Mouse (Mus musculus) common myeloid progenitor, adult 5-6 weeks (primary cell): Measurements from ENCODE around the gene Gm3409. TPM values are rescaled to one million over a fixed set of nuclear protein-coding genes. Genes with fewer than 3 reads are reported as not detected.
"Not testable (repeated sequence)": the region's sequence is repeated elsewhere in the genome, so short reads cannot be mapped to it uniquely, and the experiment has no call there.

ENCODE experiments used
- ATAC-seq: replicated peaks from 2 replicates; pipeline ENCODE4 v1.8.0; 2016; ENCODE audit warnings: low read depth, mild to moderate bottlenecking, moderate TSS enrichment, inconsistent platforms; ENCODE audit not compliant: poor library complexity, severe bottlenecking
- total RNA-seq: library from RNA; stranded (forward); fragments of 200-1000, 187-1606 nt; gene quantifications from 2 replicates; pipeline ENCODE4 v1.2.3, GENCODE M21; 2017

Gm3409 gene
- not detected in 2 replicates for total RNA-seq

- not testable (repeated sequence) for ATAC-seq
Observed at GRCm38 (mm10) chr5:146537347-146537746, at the start of gene Gm3409. Gene Gm3409 (plus strand): TSS chr5:146537647.

DNA sequence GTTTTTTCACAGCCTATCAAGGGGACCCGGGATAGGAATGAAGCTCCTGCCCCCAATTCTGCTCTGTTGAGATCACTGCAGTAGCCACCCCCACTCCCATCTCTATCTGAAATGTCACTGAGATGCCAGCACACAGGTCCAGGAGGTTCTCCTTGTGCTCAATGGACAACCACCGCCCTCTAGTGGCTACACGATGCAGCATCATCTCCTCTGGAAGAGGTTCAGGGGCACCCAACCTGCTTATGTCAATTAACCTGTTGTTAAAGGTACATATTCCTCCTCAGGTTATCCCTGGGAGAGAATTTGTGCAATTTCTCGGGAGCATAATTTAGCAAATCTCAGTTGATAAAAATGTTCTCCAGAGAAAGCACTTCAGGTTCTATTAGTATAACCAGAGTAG lies 48.5 kb upstream of the Gm3409 start:
- ATAC-seq, result not testable (repeated sequence)

DNA sequence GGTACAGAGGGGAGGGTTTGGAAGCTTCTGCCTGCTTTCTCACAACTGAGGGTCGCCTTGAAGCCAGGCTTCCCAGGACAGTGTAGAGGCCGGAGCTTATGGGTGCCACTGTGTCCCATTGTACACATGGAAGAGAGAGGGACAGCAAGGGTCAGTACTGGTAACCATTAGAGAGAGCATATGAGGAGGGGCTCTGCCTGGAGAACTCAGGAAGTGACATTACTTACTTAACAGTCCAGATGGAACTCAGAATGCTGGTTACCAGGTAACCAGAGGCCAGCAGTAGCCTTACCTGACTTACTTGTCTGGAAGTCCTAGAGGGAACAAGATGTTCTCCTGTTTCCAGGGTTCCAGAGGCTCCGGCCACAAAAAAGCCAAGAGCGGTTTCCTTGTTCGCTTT lies 46.4 kb upstream of the Gm3409 start, which contains the start of gene Gm6370:
Gm6370 (plus strand) TSS at position 301 of the 400 bp plus-strand sequence.
- not testable (repeated sequence) for ATAC-seq

DNA sequence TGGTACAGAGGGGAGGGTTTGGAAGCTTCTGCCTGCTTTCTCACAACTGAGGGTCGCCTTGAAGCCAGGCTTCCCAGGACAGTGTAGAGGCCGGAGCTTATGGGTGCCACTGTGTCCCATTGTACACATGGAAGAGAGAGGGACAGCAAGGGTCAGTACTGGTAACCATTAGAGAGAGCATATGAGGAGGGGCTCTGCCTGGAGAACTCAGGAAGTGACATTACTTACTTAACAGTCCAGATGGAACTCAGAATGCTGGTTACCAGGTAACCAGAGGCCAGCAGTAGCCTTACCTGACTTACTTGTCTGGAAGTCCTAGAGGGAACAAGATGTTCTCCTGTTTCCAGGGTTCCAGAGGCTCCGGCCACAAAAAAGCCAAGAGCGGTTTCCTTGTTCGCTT lies 35.3 kb upstream of the Gm3409 start, which contains the start of gene 4930449I24Rik:
4930449I24Rik (plus strand) TSS at position 301 of the 400 bp plus-strand sequence.
- not testable (repeated sequence) for ATAC-seq

DNA sequence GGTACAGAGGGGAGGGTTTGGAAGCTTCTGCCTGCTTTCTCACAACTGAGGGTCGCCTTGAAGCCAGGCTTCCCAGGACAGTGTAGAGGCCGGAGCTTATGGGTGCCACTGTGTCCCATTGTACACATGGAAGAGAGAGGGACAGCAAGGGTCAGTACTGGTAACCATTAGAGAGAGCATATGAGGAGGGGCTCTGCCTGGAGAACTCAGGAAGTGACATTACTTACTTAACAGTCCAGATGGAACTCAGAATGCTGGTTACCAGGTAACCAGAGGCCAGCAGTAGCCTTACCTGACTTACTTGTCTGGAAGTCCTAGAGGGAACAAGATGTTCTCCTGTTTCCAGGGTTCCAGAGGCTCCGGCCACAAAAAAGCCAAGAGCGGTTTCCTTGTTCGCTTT lies 23.6 kb upstream of the Gm3409 start, which contains the start of gene Gm3402:
Gm3402 (plus strand) TSS at position 301 of the 400 bp plus-strand sequence.
- not testable (repeated sequence) for ATAC-seq

DNA sequence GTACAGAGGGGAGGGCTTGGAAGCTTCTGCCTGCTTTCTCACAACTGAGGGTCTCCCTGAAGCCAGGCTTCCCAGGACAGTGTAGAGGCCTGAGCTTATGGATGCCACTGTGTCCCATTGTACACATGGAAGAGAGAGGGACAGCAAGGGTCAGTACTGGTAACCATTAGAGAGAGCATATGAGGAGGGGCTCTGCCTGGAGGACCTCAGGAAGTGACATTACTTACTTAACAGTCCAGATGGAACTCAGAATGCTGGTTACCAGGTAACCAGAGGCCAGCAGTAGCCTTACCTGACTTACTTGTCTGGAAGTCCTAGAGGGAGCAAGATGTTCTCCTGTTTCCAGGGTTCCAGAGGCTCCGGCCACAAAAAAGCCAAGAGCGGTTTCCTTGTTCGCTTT lies 11.9 kb upstream of the Gm3409 start, which contains the start of gene Gm3404:
Gm3404 (plus strand) TSS at position 301 of the 400 bp plus-strand sequence.
- not testable (repeated sequence) for ATAC-seq

DNA sequence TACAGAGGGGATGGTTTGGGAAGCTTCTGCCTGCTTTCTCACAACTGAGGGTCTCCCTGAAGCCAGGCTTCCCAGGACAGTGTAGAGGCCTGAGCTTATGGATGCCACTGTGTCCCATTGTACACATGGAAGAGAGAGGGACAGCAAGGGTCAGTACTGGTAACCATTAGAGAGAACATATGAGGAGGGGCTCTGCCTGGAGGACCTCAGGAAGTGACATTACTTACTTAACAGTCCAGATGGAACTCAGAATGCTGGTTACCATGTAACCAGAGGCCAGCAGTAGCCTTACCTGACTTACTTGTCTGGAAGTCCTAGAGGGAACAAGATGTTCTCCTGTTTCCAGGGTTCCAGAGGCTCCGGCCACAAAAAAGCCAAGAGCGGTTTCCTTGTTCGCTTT lies 18.4 kb downstream of the Gm3409 start, which contains the start of gene Gm3415:
Gm3415 (plus strand) TSS at position 301 of the 400 bp plus-strand sequence.
- not testable (repeated sequence) for ATAC-seq

GRCm38 (mm10) chr5:146564259-146564658 lies 26.8 kb downstream of the Gm3409 start:
- ATAC-seq, result no peak

DNA sequence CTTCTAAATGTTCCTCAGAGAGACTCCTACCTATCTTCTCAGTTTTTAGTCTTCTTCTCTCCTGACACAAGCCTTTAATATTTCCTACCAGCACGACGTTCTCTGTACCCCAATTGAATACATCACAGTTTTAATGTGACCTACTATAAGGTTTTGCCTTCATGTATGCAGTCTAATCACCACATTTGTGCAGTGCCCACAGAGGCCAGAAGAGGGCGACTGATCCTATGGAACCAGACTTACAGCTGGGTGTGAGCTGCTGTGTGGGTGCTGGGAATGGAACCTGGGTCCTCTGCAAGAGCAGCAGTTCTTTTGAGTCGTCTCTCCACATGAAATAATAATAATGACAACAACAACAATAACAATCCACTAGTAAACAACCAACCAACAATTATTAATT lies 29.6 kb downstream of the Gm3409 start:
- no peak for ATAC-seq

GRCm38 (mm10) chr5:146570179-146570578 lies 32.7 kb downstream of the Gm3409 start:
- not testable (repeated sequence) for ATAC-seq

- not testable (repeated sequence) for ATAC-seq
Observed at GRCm38 (mm10) chr5:146571830-146572734, 34.6 kb downstream of the Gm3409 start.

DNA sequence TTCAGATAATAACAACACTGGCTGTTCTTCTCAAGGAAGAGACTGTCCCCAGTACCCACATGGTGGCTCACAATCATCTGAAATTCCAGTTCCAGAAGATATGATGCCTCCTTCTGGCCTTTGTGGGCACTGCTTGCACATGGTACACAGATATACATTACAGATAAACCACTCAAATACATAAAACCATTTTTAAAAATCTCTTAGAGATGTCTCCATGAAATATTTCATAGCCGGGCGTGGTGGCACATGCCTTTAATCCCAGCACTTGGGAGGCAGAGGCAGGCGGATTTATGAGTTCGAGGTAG lies 35.2 kb downstream of the Gm3409 start:
- not testable (repeated sequence) for ATAC-seq

GRCm38 (mm10) chr5:146576668-146577067 lies 39.2 kb downstream of the Gm3409 start:
- no peak for ATAC-seq

DNA sequence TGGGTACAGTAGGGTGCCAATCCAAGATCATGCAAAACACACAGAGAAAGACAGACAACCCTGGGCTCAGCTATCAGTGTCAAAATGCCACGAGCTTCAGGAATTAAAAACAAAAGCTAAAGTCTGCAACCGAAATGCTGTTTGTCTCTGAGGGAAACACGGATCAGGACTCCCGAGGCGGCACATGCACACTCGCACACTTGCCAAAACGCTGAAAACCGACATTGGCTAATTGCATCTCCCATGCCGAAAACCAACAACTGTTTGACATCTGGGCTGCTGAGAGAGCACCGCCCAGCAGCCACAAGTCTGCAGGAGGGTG lies 46.7 kb downstream of the Gm3409 start:
- ATAC-seq, result 0 out of 2 replicates have a peak, but pooled peaks have one; percentile 22

- no peak for ATAC-seq
Observed at GRCm38 (mm10) chr5:146584478-146585306, 47.2 kb downstream of the Gm3409 start, which contains the start of gene Gpr12. Gene Gpr12 (minus strand): TSS chr5:146585239.

DNA sequence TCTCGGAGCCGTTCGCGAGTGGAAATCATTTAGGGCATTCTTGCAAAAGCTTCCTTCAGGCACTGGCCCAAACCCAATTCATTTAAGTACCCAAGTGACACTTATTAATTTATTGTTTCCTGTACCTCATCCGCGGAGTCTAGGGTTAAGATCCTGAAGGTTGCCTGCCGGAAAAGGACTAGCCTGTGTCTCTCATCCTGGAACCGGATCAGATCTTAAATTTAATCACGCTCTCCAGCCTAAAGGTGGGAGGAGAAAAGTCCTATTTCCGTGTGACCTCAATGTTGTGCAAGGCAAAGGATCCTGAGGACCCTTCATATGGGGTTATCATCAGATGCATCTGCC lies 47.8 kb downstream of the Gm3409 start:
- no peak for ATAC-seq

- no peak for ATAC-seq
Observed at GRCm38 (mm10) chr5:146586357-146587070, 49.1 kb downstream of the Gm3409 start.
